Mouse (Mus musculus): ENCODE data around the gene C530025M09Rik.

DNA sequence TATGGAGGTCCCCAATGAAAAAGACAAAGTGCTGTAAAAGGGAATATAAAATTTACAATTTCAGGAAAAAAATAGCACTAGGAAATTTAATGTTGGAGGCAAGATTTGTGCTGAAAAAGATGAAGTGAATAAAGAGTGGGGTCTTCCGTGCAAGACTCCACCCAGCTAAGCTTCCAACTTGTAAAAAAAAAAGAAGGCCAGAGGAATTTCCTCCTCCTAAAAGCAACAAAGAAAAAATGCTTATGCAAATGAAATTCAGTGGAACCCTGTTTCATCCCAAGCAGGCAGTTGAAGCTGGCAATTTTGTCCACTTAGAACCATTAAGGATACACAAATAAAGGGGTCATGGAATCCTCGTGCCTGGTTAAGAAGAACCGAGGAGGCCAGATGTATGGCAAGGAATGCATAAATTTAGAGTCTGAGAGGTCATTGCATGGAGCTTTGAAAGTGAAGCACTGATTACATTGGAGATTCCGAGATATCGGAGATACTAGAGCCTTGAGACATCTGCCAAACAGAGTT, 35.0 kb upstream of the C530025M09Rik start:
- TF ChIP-seq CTCF (conservative IDR thresholded peaks at IDR 0.05; ENCODE audit: low read length) (no peak), NANOG (IDR thresholded peaks at IDR 0.05; ENCODE audit: borderline replicate concordance, low read length) (no peak), POU5F1 (IDR thresholded peaks at IDR 0.05; ENCODE audit: borderline replicate concordance, low read length) (no peak)
